Comparison of ENCODE assay signal across 10 mouse cellular contexts in the genomic region with DNA sequence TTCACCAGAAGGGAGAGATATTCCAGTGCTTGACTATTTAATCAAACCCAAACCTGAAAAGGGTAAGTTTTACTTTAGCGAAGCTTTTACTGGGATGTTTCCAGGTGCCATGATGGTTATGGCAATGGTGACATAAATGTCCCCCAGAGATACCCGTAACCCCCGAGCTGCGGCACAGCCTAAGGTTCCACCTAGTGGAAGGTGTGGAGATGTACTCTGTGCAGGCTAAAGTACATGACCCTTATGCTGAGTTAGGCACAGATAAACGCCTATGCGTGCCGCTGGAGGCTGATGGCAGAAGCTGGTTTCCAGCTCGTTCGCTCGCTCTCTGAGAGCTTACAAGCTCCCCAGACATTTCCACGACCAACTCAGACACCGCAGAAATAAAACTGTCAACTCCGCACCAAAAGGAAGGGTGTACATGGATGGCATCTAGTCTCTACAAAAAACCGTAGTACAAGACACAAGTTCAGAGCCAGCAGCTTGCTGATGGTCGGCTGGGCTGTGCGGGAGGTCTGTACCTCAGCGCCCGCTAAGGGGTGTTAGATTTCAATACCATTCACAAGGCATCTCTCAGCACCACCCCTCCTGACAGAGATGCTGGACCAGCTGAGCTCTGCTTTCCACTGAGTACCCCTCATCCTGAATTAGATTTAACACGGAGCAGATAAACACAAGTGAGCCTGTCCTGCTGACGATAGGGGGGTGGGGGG. TPM values are rescaled to one million over a fixed set of nuclear protein-coding genes. Genes with fewer than 3 reads are reported as not detected.
DNase-seq lines count a peak whose midpoint lies in the region; ATAC-seq lines count a peak whose summit lies in the region.
"Had no signal": no experiment of that assay in that cellular context is flagged by ENCODE, and none has a peak within 500 bp of the region (broad histone marks: within the 10 kb centered on the region; RNA-seq: fewer than 3 reads in every experiment).

No protein-coding gene starts in this region.

- H3K9me3 ChIP-seq in forebrain, embryonic 14.5 days (replicated peaks; ENCODE audit: control insufficient read depth, low read length), result no peaks in the 10 kb centered on the region
- no peaks in the 10 kb centered on the region for H3K9me3 ChIP-seq in midbrain, embryonic 11.5 days (ENCODE audit: control insufficient read depth, low read length)

- H3K9ac ChIP-seq in forebrain, embryonic 14.5 days (ENCODE audit: low read length), result peak overlapping the region; percentile 17
- peak overlapping the region; percentile 16 for H3K9ac ChIP-seq in midbrain, embryonic 11.5 days (ENCODE audit: low read length)

- H3K27me3 ChIP-seq in forebrain, embryonic 14.5 days (replicated peaks; ENCODE audit: control insufficient read depth, insufficient read depth, low read length), result no peaks in the 10 kb centered on the region
- H3K27me3 ChIP-seq in midbrain, embryonic 11.5 days (ENCODE audit: control insufficient read depth, insufficient read depth, low read length), result peaks cover 3% of the 10 kb centered on the region; the same call in 1 of the 2 replicates

- H3K36me3 ChIP-seq in forebrain, embryonic 14.5 days (ENCODE audit: control insufficient read depth, insufficient read depth, low read length), result no peaks in the 10 kb centered on the region
- H3K36me3 ChIP-seq in midbrain, embryonic 11.5 days (ENCODE audit: control insufficient read depth, insufficient read depth, low read length), result no peaks in the 10 kb centered on the region

- H3K27ac ChIP-seq in forebrain, embryonic 14.5 days (ENCODE audit: low read depth, low read length), result no peak overlapping the region
- H3K27ac ChIP-seq in midbrain, embryonic 11.5 days (ENCODE audit: low read depth, low read length), result no peak overlapping the region

- peak; percentile 15; the same call in 1 of the 2 replicates for ATAC-seq in forebrain, embryonic 14.5 days
- ATAC-seq in midbrain, embryonic 11.5 days (ENCODE audit: low FRiP score), result peak; percentile 42; the same call in 1 of the 2 replicates
- ATAC-seq in erythroid progenitor cell, adult 5-6 weeks (replicated peaks; ENCODE audit: low FRiP score, poor library complexity, severe bottlenecking), result no peak
- ATAC-seq: activated CD4-positive, CD25-positive, alpha-beta regulatory T cell, adult 4 months had no signal

- 38% methylated on average over 20 of the region's 20 CpGs for WGBS in forebrain, embryonic 14.5 days
- 41% methylated on average over 20 of the region's 20 CpGs for WGBS in midbrain, embryonic 11.5 days

- peak; percentile 9 to 20 for DNase-seq in cerebellum, postnatal 10 days
- DNase-seq in cerebellum, postnatal 36 days, result no peak
- peak; percentile 56 for DNase-seq in R1 (ENCODE audit: low read depth, low spot score)
- no peak for DNase-seq in forebrain, embryonic 14.5 days (ENCODE audit: low spot score)
- peak; percentile 90 for DNase-seq in midbrain, embryonic 11.5 days (ENCODE audit: low spot score, missing footprints)
- no peak for DNase-seq in cerebellum, adult 9-10 months
- DNase-seq in thymus, postnatal 4 days, result no peak
- DNase-seq: lung, postnatal 36 days had no signal

- no peaks in the 10 kb centered on the region for H3K4me1 ChIP-seq in forebrain, embryonic 14.5 days (ENCODE audit: control insufficient read depth, insufficient read depth, low read length)
- H3K4me1 ChIP-seq in midbrain, embryonic 11.5 days (ENCODE audit: control insufficient read depth, insufficient read depth, low read length), result peaks cover 7% of the 10 kb centered on the region; the same call in 1 of the 2 replicates

- no peak overlapping the region for H3K4me3 ChIP-seq in forebrain, embryonic 14.5 days (ENCODE audit: low read depth, low read length)
- no peak overlapping the region for H3K4me3 ChIP-seq in midbrain, embryonic 11.5 days (ENCODE audit: low read depth, low read length)

- H3K4me2 ChIP-seq in forebrain, embryonic 14.5 days (ENCODE audit: low read length), result peak overlapping the region; percentile 5
- H3K4me2 ChIP-seq in midbrain, embryonic 11.5 days, result peak overlapping the region; percentile 39

RNA-seq across cellular contexts. Expression of a gene that starts 28.4 kb away (rescaled TPM):
- polyA plus RNA-seq in forebrain, embryonic 14.5 days (2014; fragmentation: Nextera tagmentation; extraction: Ambion mirVana), result 389 and 423 TPM in 2 replicates
- 301 and 306 TPM in 2 replicates for polyA plus RNA-seq in midbrain, embryonic 11.5 days (2014; fragmentation: Nextera tagmentation; extraction: Ambion mirVana)
- total RNA-seq in erythroid progenitor cell, adult 5-6 weeks (2015; ENCODE audit: low replicate concordance), result 42.9 and 44.4 TPM in 2 replicates
- 66.3 and 108 TPM in 2 replicates for total RNA-seq in erythroid progenitor cell, adult 5-6 weeks (2017; ENCODE audit: low replicate concordance)

RNA-seq across cellular contexts. Expression of a gene that starts 38.4 kb away (rescaled TPM):
- polyA plus RNA-seq in forebrain, embryonic 14.5 days (2014; fragmentation: Nextera tagmentation; extraction: Ambion mirVana), result 66.1 and 75.8 TPM in 2 replicates
- polyA plus RNA-seq in midbrain, embryonic 11.5 days (2014; fragmentation: Nextera tagmentation; extraction: Ambion mirVana), result 74.5 and 77.6 TPM in 2 replicates
- 5.4 and 7.6 TPM in 2 replicates for total RNA-seq in erythroid progenitor cell, adult 5-6 weeks (2015; ENCODE audit: low replicate concordance)
- 4.0 and 9.2 TPM in 2 replicates for total RNA-seq in erythroid progenitor cell, adult 5-6 weeks (2017; ENCODE audit: low replicate concordance)

Comparison
In these comparisons a context has a peak if more than half of its experiments do, and no peak if none do; other contexts are left out.
1. DNase-seq: peak in cerebellum, postnatal 10 days (2 of 2), R1 (single experiment) and midbrain, embryonic 11.5 days (single experiment); none in cerebellum, postnatal 36 days (0 of 2), forebrain, embryonic 14.5 days (single experiment), cerebellum, adult 9-10 months (single experiment) and thymus, postnatal 4 days (single experiment).